Mouse (Mus musculus) heart, embryonic 15.5 days (tissue): ENCODE data around the gene Itga8. TPM values are rescaled to one million over a fixed set of nuclear protein-coding genes. Genes with fewer than 3 reads are reported as not detected.

Experiments
- ATAC-seq: fragments of 200-750 bp; cut with Nextera tagmentation; replicated peaks from 2 replicates; pipeline ENCODE4 v1.8.0; 2017; ENCODE audit warnings: low read depth, moderate TSS enrichment; ENCODE audit not compliant: insufficient number of reproducible peaks, insufficient read depth, low FRiP score
- H3K27ac ChIP-seq: fragments of 300-500 bp; sonication (generic); 2 replicates; pipeline ENCODE4 v1.5.1; 2015; ENCODE audit warnings: mild to moderate bottlenecking, inconsistent platforms
- H3K27me3 ChIP-seq: fragments of 300-500 bp; sonication (generic); 2 replicates; pipeline ENCODE4 v1.6.1; 2015; ENCODE audit warnings: inconsistent platforms
- H3K36me3 ChIP-seq: fragments of 300-500 bp; sonication (generic); 2 replicates; pipeline ENCODE4 v1.6.1; 2015; ENCODE audit warnings: mild to moderate bottlenecking, inconsistent platforms
- H3K4me1 ChIP-seq: fragments of 300-500 bp; sonication (generic); replicated peaks from 2 replicates; pipeline ENCODE4 v1.6.1; 2015; ENCODE audit warnings: inconsistent platforms
- H3K4me2 ChIP-seq: fragments of 300-500 bp; sonication (generic); 2 replicates; pipeline ENCODE4 v1.6.1; 2015; ENCODE audit warnings: inconsistent platforms, mild to moderate bottlenecking, moderate library complexity
- H3K4me3 ChIP-seq: fragments of 300-500 bp; sonication (generic); 2 replicates; pipeline ENCODE4 v1.5.1; 2015; ENCODE audit warnings: mild to moderate bottlenecking, inconsistent platforms
- H3K9ac ChIP-seq: fragments of 300-500 bp; sonication (generic); 2 replicates; pipeline ENCODE4 v1.6.1; 2015; ENCODE audit warnings: mild to moderate bottlenecking, inconsistent platforms
- H3K9me3 ChIP-seq: fragments of 300-500 bp; sonication (generic); replicated peaks from 2 replicates; pipeline ENCODE4 v1.6.1; 2016; ENCODE audit warnings: inconsistent platforms
- WGBS: fragments of 180-500 bp; shearing (Covaris S2); methylation state at CpG from one replicate; pipeline ENCODE4 v1.1.7; 2015; ENCODE audit warnings: mixed read lengths; 5-methylcytosine and 5-hydroxymethylcytosine counted together
- polyA plus RNA-seq: library from polyadenylated mRNA; unstranded; fragments of >200 nt; fragmentation: Nextera tagmentation; extraction: Ambion mirVana; gene quantifications from 2 replicates; pipeline ENCODE4 v1.2.1, GENCODE M21; 2015

Gene Itga8
- polyA plus RNA-seq, 1 experiment from 2014 or later = 11.4 TPM

DNA sequence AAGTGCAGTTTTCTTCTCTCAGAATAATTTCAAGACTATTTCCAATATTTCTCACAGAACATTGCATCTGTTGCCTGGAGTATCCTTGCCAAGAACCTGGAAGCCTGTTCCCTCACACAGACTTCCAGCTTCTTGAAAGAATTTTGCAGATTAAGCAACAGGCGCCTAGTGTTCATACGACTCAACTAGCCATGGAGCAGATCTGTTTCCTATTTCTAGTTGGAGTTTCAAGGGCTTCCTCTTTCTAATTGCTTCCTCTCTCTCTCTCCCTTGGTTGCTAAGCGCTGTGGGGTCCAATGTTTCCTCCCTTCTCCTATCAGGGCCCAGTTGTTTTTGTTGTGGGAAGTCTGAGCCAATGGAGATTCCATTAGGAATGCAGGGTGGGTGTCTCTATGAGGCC is 7.7 kb downstream of the Itga8 start:
- Histone ChIP-seq H3K27me3 (no peaks in the 10 kb centered on the region), H3K4me3 (no peak overlapping the region), H3K4me2 (no peak overlapping the region), H3K9ac (no peak overlapping the region), H3K9me3 (no peaks in the 10 kb centered on the region), H3K4me1 (no peaks in the 10 kb centered on the region), H3K36me3 (no peaks in the 10 kb centered on the region), H3K27ac (no peak overlapping the region)
- 0 out of 2 replicates have a peak, but pooled peaks have one; percentile 10 for ATAC-seq
- WGBS = 39% methylated on average over 3 of the region's 3 CpGs

DNA sequence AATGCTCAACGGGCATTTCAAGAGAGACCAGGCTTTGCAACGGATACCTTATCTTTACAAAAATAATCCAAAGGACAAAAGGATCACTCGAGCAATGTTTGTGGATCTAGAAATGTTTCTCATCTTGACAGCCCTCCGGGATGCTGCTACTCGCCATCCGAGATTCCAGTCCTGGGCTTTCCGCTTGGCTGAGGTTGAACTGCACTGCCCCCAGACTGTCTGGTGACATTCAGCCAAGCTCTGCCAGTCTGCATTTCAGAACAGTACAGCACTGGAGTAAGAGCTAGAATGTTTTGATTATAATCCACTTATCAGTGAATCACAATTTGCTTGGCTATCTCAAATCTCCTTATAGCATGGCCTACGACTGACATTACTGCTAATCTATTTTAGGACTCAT is 8.3 kb downstream of the Itga8 start:
- ATAC-seq = no peak
- H3K4me3 ChIP-seq = no peak overlapping the region
- 46% methylated on average over 8 of the region's 8 CpGs for WGBS
- H3K27me3 ChIP-seq = no peaks in the 10 kb centered on the region
- no peaks in the 10 kb centered on the region for H3K9me3 ChIP-seq
- no peaks in the 10 kb centered on the region for H3K36me3 ChIP-seq
- no peaks in the 10 kb centered on the region for H3K4me1 ChIP-seq
- no peak overlapping the region for H3K4me2 ChIP-seq
- H3K27ac ChIP-seq = no peak overlapping the region
- H3K9ac ChIP-seq = no peak overlapping the region

DNA sequence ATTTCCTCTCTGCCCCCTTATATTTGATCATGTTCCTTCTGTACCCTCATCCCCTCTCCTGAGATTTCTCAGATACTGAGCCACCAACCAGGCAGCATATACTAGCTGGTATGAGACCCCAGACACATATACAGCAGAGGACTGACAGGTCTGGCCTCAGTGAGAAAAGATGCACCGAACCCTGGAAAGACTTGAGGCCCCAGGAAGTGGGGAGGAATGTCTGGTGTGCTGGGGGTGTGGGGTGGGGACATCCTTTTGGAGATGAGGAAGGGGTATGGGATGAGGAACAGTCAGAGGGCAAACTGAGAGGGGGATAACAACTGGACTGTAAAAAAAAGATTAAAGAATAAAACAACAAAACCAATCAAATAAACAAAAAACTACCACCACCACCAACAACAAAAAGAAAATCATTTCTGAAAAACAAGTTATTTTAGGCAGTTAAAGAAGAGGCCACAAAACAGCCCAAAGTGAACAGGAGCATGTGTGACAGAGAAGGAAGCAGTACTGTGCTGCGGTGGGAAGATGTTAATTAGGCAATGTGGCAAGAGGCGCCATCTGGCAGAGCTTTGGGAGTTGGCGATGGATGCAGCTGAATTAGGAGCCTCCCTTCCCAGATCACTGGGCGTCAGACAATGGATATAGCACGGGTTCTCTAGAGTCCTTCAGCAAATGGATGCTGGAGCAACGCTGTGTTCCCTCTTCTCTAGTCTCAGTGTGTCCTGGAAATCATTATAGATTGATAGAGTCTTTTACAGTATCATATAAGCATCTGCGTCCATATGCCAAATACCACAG is 9.5 kb downstream of the Itga8 start:
- Histone ChIP-seq H3K4me2 (no peak overlapping the region), H3K27me3 (no peaks in the 10 kb centered on the region), H3K9me3 (no peaks in the 10 kb centered on the region), H3K36me3 (no peaks in the 10 kb centered on the region), H3K4me3 (no peak overlapping the region), H3K27ac (no peak overlapping the region), H3K4me1 (no peaks in the 10 kb centered on the region), H3K9ac (no peak overlapping the region)
- 66% methylated on average over 8 of the region's 8 CpGs for WGBS
- ATAC-seq = no peak

DNA sequence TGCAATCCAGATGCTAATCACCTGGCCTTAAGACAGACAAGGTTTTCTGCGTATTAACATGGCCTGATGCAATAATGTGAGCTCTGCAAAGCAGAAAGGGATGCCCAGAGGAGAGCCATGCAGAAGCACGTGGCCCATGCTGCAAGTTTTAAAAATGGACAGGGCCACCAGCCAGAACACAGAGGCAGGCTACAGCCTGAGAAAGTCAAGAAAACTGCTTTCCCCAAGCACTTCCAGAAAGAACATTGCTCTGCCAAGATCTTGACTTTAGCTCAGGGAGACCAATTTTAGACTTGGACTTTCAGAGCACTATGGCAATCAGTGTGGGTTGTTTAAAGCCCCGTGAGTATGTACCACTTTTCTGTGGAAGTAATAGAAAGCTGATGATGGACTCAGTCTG is 11.5 kb downstream of the Itga8 start:
- no peak overlapping the region for H3K4me2 ChIP-seq
- no peaks in the 10 kb centered on the region for H3K4me1 ChIP-seq
- H3K9ac ChIP-seq = no peak overlapping the region
- no peaks in the 10 kb centered on the region for H3K9me3 ChIP-seq
- H3K27ac ChIP-seq = no peak overlapping the region
- H3K4me3 ChIP-seq = no peak overlapping the region
- H3K36me3 ChIP-seq = no peaks in the 10 kb centered on the region
- H3K27me3 ChIP-seq = no peaks in the 10 kb centered on the region
- ATAC-seq = no peak
- WGBS = 76% methylated on average over 3 of the region's 3 CpGs

DNA sequence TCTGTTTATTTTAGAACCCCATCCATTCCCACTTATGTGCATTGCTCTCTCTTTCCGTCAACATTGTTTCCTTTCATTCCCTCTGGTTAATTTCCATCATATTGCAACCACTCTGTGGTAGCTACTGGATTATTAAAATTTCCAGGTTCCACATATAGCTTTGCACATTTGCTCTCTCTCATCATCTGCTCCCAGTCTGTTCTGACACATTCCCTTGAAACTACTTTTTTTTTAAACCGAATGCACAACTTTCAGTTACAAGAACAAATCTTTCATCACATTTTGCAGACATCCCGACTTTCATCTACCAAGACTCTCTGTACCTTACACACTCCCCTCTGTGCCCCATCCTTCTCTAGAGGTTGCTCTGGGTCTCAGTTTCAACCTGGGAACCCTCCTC is 13.9 kb downstream of the Itga8 start:
- Histone ChIP-seq H3K9me3 (no peaks in the 10 kb centered on the region), H3K27me3 (no peaks in the 10 kb centered on the region), H3K4me1 (no peaks in the 10 kb centered on the region), H3K4me3 (no peak overlapping the region), H3K9ac (no peak overlapping the region), H3K27ac (no peak overlapping the region), H3K36me3 (no peaks in the 10 kb centered on the region), H3K4me2 (no peak overlapping the region)
- ATAC-seq = no peak
- WGBS = 72% methylated on average over 3 of the region's 3 CpGs

DNA sequence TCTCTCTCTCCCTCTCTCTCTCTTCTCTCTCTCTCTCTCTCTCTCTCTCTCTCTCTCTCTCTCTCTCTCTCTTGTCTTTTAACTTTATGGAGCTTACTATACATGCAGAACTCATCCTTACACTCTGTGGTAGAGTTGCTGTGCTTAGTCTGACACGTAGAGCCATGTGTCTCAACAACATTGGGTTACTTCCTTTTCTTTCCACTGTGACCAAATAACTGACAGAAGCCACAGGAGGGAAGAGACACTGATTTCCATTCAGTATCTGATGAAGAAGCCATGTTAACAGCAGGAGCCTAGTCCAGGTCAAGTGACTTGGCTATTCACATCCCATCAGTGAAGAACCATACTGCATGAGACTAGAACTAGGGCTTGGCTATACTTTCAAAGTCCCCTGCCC is 21.1 kb downstream of the Itga8 start:
- 74% methylated on average over 1 of the region's 1 CpGs for WGBS
- no peak overlapping the region for H3K4me2 ChIP-seq
- H3K27me3 ChIP-seq = no peaks in the 10 kb centered on the region
- no peaks in the 10 kb centered on the region for H3K9me3 ChIP-seq
- H3K27ac ChIP-seq = no peak overlapping the region
- ATAC-seq = no peak
- H3K4me3 ChIP-seq = no peak overlapping the region
- H3K9ac ChIP-seq = no peak overlapping the region
- H3K36me3 ChIP-seq = no peaks in the 10 kb centered on the region
- no peaks in the 10 kb centered on the region for H3K4me1 ChIP-seq

DNA sequence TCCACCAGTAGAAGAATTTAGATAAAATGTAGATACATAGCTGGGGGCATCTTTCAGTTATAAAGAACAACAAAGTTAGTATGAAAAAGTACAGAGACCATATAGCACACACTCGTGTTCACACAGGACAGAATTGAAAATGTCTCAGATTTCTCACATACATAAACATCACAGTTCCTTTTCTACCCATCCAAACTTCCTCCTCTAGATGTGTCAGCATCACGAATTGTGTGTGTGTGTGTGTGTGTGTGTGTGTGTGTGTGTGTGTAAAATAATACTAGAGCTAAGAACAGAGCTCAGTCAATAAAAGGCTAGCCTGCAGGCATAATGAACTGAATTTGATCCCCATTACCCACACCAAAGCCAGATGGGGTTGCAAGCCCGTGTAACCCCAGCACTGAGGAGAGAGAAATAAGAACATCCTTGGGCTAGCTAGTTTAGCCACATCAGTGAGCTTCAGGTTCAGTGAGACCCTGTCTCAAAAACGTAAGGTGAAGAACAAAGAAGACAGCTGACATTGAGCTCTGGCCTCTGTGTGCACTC is 22.6 kb downstream of the Itga8 start:
- Histone ChIP-seq H3K27ac (no peak overlapping the region), H3K27me3 (no peaks in the 10 kb centered on the region), H3K4me2 (no peak overlapping the region), H3K36me3 (no peaks in the 10 kb centered on the region), H3K9ac (no peak overlapping the region), H3K4me3 (no peak overlapping the region), H3K9me3 (no peaks in the 10 kb centered on the region), H3K4me1 (no peaks in the 10 kb centered on the region)
- ATAC-seq = no peak
- 63% methylated on average over 4 of the region's 4 CpGs for WGBS

DNA sequence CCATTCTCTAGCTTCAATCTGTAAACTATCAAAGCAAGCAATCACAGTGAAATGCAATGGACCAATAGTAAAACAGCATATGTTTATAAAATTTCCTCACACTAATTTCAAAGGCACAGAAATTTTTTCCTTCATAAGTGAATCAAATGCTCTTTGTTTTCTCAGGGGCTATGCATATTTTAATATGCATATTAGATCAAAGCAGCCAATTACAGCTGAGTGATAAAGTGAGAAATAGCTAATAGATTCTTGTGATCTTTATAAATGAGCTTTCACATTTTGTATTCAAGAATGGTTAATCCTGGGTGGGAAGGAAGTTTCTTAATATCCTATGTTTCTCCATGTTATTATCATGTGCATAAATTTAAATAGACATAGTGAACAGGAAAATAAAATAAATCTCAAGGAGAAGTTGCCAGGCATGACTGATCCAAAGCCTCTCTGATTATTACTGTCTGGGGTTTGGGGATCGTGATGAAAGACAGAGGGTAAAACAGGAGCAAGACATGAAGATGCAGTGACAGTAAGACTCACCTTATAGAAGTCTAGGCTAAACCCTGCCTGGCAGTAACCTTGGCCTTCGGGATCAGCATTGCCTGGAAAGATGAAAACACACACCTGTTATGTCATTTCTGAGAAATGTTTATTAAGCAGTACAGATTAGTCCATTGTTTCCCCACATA is 44.9 kb downstream of the Itga8 start:
- Histone ChIP-seq H3K4me2 (no peak overlapping the region), H3K4me3 (no peak overlapping the region), H3K9me3 (no peaks in the 10 kb centered on the region), H3K36me3 (no peaks in the 10 kb centered on the region), H3K4me1 (no peaks in the 10 kb centered on the region), H3K27me3 (no peaks in the 10 kb centered on the region), H3K27ac (no peak overlapping the region), H3K9ac (no peak overlapping the region)
- no peak for ATAC-seq
- 77% methylated on average over 2 of the region's 2 CpGs for WGBS

DNA sequence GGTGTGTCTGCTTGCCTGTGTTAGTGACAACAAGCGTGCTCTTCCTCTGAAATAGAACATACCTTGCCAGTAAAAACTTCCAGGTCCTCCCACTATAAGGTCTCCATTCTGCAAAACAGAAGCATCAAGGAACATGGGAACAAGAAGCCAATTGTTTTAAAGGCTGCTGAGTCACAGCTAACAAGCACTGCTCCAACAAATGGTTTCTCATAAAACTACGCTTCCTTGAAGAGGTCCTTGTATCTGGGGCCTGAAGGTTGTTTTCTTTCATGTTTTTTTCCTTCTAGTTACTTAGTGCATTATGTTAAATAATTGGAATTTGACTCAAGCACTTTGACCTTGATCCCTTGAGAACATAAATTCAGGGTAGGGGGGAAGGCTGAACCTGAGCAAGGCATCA is 45.8 kb downstream of the Itga8 start:
- no peaks in the 10 kb centered on the region for H3K4me1 ChIP-seq
- no peaks in the 10 kb centered on the region for H3K9me3 ChIP-seq
- no peak overlapping the region for H3K9ac ChIP-seq
- no peaks in the 10 kb centered on the region for H3K36me3 ChIP-seq
- H3K4me2 ChIP-seq = no peak overlapping the region
- ATAC-seq = no peak
- 89% methylated on average over 2 of the region's 2 CpGs for WGBS
- H3K27ac ChIP-seq = no peak overlapping the region
- H3K4me3 ChIP-seq = no peak overlapping the region
- H3K27me3 ChIP-seq = no peaks in the 10 kb centered on the region

DNA sequence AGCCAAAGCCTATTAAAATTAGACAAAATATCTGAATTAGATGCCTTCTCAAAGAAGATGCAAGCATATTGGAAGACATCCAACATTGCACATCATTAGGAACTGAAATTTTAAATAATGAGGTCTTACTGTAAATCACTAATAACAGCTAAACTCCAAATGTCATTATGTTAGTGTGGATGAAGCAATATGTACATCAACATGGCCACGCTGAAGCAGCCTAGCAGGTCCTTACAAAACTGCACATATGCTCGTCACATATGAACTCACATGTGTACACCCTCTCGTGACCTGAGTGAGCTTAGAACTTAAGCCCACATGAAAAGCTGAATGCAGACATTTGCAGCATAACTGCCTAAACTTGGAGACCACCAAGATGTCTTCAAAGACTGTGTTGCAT is 66.4 kb downstream of the Itga8 start:
- no peaks in the 10 kb centered on the region for H3K36me3 ChIP-seq
- no peak overlapping the region for H3K4me2 ChIP-seq
- 85% methylated on average over 3 of the region's 3 CpGs for WGBS
- no peak overlapping the region for H3K27ac ChIP-seq
- no peaks in the 10 kb centered on the region for H3K27me3 ChIP-seq
- H3K9ac ChIP-seq = no peak overlapping the region
- no peaks in the 10 kb centered on the region for H3K4me1 ChIP-seq
- no peaks in the 10 kb centered on the region for H3K9me3 ChIP-seq
- no peak overlapping the region for H3K4me3 ChIP-seq
- no peak for ATAC-seq

DNA sequence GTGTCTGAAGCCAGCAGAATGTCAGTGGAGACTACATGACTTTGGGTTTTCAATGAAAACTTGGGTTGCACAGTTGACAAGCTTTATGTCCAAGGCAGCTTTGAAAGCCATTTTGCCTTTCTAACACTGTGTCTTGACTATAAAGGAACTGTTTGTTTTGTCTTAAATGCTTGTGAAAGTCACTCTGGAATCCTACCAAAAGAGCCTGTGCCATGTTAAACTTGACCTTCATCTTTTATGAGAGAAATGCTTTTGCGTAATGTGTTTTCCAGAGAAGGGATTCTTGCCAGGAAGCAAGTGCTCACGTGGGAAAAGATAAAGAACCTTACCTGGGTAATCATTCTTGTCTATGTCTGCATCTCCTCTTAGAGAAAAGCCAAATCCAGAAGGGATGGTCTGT is 72.0 kb downstream of the Itga8 start:
- Histone ChIP-seq H3K4me2 (no peak overlapping the region), H3K9ac (no peak overlapping the region), H3K4me1 (peaks cover 10% of the 10 kb centered on the region), H3K4me3 (no peak overlapping the region), H3K9me3 (no peaks in the 10 kb centered on the region), H3K36me3 (no peaks in the 10 kb centered on the region), H3K27me3 (no peaks in the 10 kb centered on the region), H3K27ac (no peak overlapping the region)
- 77% methylated on average over 2 of the region's 2 CpGs for WGBS
- ATAC-seq = no peak

DNA sequence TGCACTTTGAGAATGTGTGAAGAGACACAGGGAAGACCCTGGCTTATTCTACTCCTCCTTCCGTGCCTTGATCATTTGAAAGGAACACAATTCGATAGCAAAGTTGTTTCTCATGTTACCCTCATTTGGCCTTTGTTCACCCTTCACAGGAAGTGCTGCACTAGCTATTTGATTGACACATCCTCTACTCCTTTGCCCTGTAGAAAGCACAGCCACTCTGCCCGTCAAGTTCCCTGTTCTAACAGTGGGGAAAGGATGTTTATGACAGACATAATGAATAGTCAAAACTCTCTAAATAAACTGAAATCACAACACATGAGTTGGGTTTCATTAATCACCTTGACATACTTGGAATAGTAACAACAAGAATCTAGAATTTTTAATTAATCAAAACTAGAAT is 73.4 kb downstream of the Itga8 start:
- Histone ChIP-seq H3K4me3 (no peak overlapping the region), H3K36me3 (no peaks in the 10 kb centered on the region), H3K9me3 (no peaks in the 10 kb centered on the region), H3K27me3 (no peaks in the 10 kb centered on the region), H3K4me2 (no peak overlapping the region), H3K27ac (no peak overlapping the region), H3K4me1 (peaks cover 10% of the 10 kb centered on the region), H3K9ac (no peak overlapping the region)
- no peak for ATAC-seq
- 57% methylated on average over 3 of the region's 3 CpGs for WGBS
